9 mouse cellular contexts compared by ENCODE assay signal in genomic region chr8:107065511-107066496, GRCm38 (mm10). TPM values are rescaled to one million over a fixed set of nuclear protein-coding genes. Genes with fewer than 3 reads are reported as not detected.
A peak's percentile ranks its signal among the peaks of the same experiment; 100 is the strongest.
DNase-seq lines count a peak whose midpoint lies in the region; ATAC-seq and TF ChIP-seq lines count a peak whose summit lies in the region.
"Had no signal": no experiment of that assay in that cellular context is flagged by ENCODE, and none has a peak within 500 bp of the region (broad histone marks: within the 10 kb centered on the region; RNA-seq: fewer than 3 reads in every experiment).

TSS of gene Tmed6 (minus strand) at chr8:107065644.

- no peak within 1 kb of the TSS for H3K4me2 ChIP-seq in lung, embryonic 14.5 days

- no peaks in the 10 kb centered on the region for H3K27me3 ChIP-seq in lung, embryonic 14.5 days (ENCODE audit: insufficient read depth, low read length)

- ATAC-seq in lung, embryonic 14.5 days (ENCODE audit: insufficient read depth), result no peak

- no peak within 1 kb of the TSS for H3K27ac ChIP-seq in lung, embryonic 14.5 days (ENCODE audit: low read depth)
- H3K27ac ChIP-seq: forebrain, embryonic 10.5 days had no signal

- peak; percentile 40 for DNase-seq in urinary bladder, postnatal 14 days (ENCODE audit: low spot score)
- DNase-seq in urinary bladder, adult 18-20 months (ENCODE audit: low spot score in 2 of 2), result no peak
- peak; percentile 89 to 90 for DNase-seq in kidney, adult 8-10 months
- peak; percentile 18 for DNase-seq in lung, embryonic 14.5 days
- DNase-seq in cerebellum, adult 8-10 months, result no peak
- DNase-seq in neural tube, embryonic 10.5 days (ENCODE audit: extremely low spot score, low spot score), result no peak
- DNase-seq in left cerebral cortex, postnatal 14 days (ENCODE audit: low spot score in 2 of 2), result no peak
- no peak for DNase-seq in gastrocnemius, postnatal 14 days

- intact Hi-C loops in left cerebral cortex, postnatal 14 days (cut with DNase I), result no loop called here
- intact Hi-C loops in gastrocnemius, postnatal 14 days (cut with DNase I; ENCODE audit: low total_unique reads), result no loop called here

- WGBS in lung, embryonic 14.5 days, result 44% methylated on average over 17 of the region's 17 CpGs

- no peaks in the 10 kb centered on the region for H3K4me1 ChIP-seq in lung, embryonic 14.5 days (ENCODE audit: insufficient read depth)
- H3K4me1 ChIP-seq: forebrain, embryonic 10.5 days had no signal

- H3K36me3 ChIP-seq in lung, embryonic 14.5 days (ENCODE audit: insufficient read depth), result peaks cover 18% of the 10 kb centered on the region

- no peak within 1 kb of the TSS for H3K4me3 ChIP-seq in lung, embryonic 14.5 days (ENCODE audit: low read depth, low read length)
- H3K4me3 ChIP-seq: forebrain, embryonic 10.5 days had no signal

- no peaks in the 10 kb centered on the region for H3K9me3 ChIP-seq in lung, embryonic 14.5 days (ENCODE audit: low read depth, low read length)
- H3K9me3 ChIP-seq: forebrain, embryonic 10.5 days had no signal

- no peak for TF ChIP-seq CTCF in lung, embryonic 14.5 days (IDR thresholded peaks at IDR 0.05; ENCODE audit: low read depth)

- H3K9ac ChIP-seq in lung, embryonic 14.5 days, result no peak within 1 kb of the TSS

RNA-seq across cellular contexts. Expression of gene Tmed6, which starts in this region (rescaled TPM):
- polyA plus RNA-seq in lung, embryonic 14.5 days (2014; fragmentation: Nextera tagmentation; extraction: Ambion mirVana), result 1.1 and 2.9 TPM in 2 replicates
- total RNA-seq in left cerebral cortex, postnatal 14 days (2021), result not detected
- not detected for total RNA-seq in gastrocnemius, postnatal 14 days (2021)
- polyA plus RNA-seq: forebrain, embryonic 10.5 days had no signal

Comparison
In these comparisons a context has a peak if more than half of its experiments do, and no peak if none do; other contexts are left out.
1. DNase-seq: peak in urinary bladder, postnatal 14 days (single experiment), kidney, adult 8-10 months (2 of 2) and lung, embryonic 14.5 days (single experiment); none in urinary bladder, adult 18-20 months (0 of 2), cerebellum, adult 8-10 months (single experiment), neural tube, embryonic 10.5 days (single experiment), left cerebral cortex, postnatal 14 days (0 of 2) and gastrocnemius, postnatal 14 days (single experiment).